Mouse (Mus musculus) Patski (cell line): ENCODE data around the gene Aup1. TPM values are rescaled to one million over a fixed set of nuclear protein-coding genes. Genes with fewer than 3 reads are reported as not detected.

ENCODE experiments used
- ATAC-seq: fragments of 100-300 bp; one replicate; pipeline ENCODE4 v1.8.0; 2021
- CTCF ChIA-PET: fragments of 350-600 bp; sonication (Branson Sonifier 250); formaldehyde crosslinking; loops from one replicate; lab custom pipeline; 2022; ENCODE audit warnings: inconsistent platforms; lab: Charles Lee
- POLR2A ChIA-PET: fragments of 350-600 bp; sonication (Branson Sonifier 250); formaldehyde crosslinking; loops from one replicate; lab custom pipeline; 2022; ENCODE audit warnings: antibody characterized with exemption, inconsistent platforms; lab: Charles Lee
- DNase-seq: peaks from one replicate; pipeline ENCODE4 v3.0.0-alpha.2; 2011; ENCODE audit warnings: low read depth, low spot score
- H3K27me3 ChIP-seq: fragments of 371-371 bp; one replicate; pipeline ENCODE4 v1.5.1; 2021
- CTCF ChIP-seq: fragments of 100-300 bp; IDR thresholded peaks from one replicate; pipeline ENCODE4 v1.5.1; 2021
- in situ Hi-C: fragments of 300-500 bp; cut with MboI; formaldehyde crosslinking; loops from 3 replicates; pipeline ENCODE4 v1.11.1; 2018; ENCODE audit warnings: low pct_unique_long_range_greater_than_20kb, mixed read lengths
- polyA plus RNA-seq: library from polyadenylated mRNA; unstranded; gene quantifications from one replicate; pipeline ENCODE4 v1.2.3, GENCODE M21; 2021

The Aup1 gene
- polyA plus RNA-seq, 1 experiment from 2014 or later, result 160 TPM

DNA sequence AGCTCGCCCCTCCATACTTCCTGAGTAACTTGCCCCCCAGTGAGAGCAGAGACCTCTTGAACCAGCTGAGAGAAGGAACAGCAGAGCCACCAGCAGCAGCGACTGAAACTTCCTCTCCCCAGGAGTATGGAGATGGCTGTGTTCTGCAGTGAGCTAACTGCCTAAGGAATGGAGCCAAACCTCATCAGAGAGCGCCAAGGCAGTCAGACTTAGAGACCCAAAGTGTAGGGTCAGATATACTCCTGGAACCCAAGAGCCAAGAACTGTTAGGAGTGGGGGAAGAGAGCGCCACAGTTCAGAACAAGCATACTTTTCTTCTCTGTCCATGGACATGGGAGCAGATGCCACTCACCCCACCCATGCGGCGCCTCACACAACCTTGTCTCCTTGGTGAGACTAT lies 12.1 kb downstream of the Aup1 start:
- in situ Hi-C loops, result no loop called here
- H3K27me3 ChIP-seq, result peaks cover 43% of the 10 kb centered on the region
- ChIA-PET CTCF (interaction anchor here (1.4 kb wide), 1 partner anchor 12 kb away, joined by 4 read pairs; the partner anchor contains the start of genes Aup1 and Htra2), POLR2A (no interaction called here)
- TF ChIP-seq CTCF, result no peak
- ATAC-seq, result no peak
- no peak for DNase-seq

- ATAC-seq, result no peak
- CTCF ChIA-PET, result no interaction called here
- peaks cover 53% of the 10 kb centered on the region for H3K27me3 ChIP-seq
- in situ Hi-C loops, result no loop called here
- TF ChIP-seq CTCF, result no peak
- no peak for DNase-seq
- POLR2A ChIA-PET, result no interaction called here
Measured at GRCm38 (mm10) chr6:83068221-83068620, 13.9 kb downstream of the Aup1 start.

DNA sequence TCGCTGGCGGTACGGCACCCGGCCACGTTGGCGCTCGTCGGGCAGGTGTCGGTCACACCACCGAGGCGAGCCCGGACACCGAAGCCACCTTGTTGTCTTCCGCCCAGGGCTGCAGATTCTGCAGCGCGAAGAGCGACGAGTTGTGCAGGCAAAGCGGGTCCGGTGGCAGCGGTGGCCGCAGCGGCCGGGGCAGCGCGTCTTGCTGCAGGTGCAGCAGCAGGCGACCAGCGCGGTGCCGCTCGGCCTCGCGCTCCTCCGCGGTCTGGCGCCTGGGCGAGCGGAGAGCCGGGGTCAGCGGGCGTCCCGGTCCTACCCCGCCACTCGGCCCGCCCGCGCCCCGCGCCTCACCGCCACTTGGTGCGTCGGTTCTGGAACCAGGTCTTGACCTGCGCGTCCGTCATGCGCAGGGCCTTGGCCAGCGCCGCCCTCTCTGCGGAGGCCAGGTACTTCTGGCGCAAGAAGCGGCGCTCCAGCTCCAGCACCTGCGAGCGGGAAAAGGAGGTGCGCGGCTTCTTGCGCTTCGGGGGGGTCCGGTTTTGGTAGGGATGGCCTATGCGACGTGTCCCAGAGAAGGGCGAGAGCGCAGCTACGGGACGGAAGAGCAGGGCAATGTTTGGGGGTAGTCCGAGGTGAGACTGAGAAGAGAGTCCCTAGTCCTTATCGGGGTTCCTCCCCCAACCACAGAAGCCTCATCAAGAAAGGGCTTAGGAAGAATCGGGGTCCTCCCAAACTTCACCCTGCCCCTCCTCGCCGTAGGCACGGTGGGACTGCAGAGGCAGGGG lies 14.6 kb downstream of the Aup1 start:
- ATAC-seq, result no peak

DNA sequence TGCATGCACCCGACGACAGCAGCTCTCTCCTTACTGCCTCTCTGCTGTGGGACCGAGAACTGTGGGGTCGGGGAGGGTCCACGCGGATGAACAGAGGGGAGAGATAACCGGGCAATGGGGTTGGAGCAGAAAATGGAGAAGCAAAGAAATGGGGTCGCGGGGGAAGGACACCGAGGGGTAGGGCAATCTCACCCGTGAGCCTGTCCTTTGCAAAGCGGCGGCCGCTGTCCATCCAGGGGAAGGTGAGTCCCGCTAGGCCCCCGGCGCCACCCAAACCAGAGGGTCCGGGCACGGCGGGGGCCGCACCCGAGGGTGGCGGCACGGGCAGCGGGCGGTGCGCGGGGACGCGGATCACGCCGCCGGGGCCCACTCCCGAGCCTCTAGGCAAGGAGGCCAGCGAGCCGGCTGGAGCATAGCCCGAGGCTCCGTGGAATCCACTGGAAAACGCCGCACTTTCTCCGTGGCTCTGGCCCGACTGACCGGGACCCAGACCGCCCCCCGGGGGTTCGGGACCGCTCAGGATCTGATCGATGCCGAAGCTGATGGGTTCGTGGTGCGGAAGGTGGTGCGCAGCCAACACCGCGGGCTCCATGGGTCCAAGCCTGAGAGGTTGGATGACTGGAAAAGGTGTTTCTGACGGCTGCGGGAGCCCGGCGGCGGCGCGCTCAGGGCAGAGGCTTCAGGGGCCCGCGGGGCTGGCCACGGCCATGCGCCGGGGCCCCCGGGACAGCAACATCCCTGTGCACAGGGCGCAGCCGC lies 15.3 kb downstream of the Aup1 start:
- CTCF ChIA-PET, result no interaction called here
- POLR2A ChIA-PET, result interaction anchor here (0.5 kb wide), 1 partner anchor 35 kb away, joined by 4 read pairs; no protein-coding TSS in a partner anchor
- TF ChIP-seq CTCF, result no peak
- no peak for ATAC-seq
- no peak for DNase-seq
- in situ Hi-C loops, result no loop called here
- peaks cover 57% of the 10 kb centered on the region for H3K27me3 ChIP-seq

More for the DNA sequence above, 14.6 kb downstream of the Aup1 start:
- no peak for TF ChIP-seq CTCF
- POLR2A ChIA-PET, result interaction anchor here (0.5 to 0.6 kb wide), 2 partner anchors 8 to 36 kb away, joined by 3 to 4 read pairs; no protein-coding TSS in a partner anchor
- in situ Hi-C loops, result no loop called here
- DNase-seq, result no peak
- CTCF ChIA-PET, result no interaction called here
- H3K27me3 ChIP-seq, result peaks cover 54% of the 10 kb centered on the region

GRCm38 (mm10) chr6:83070247-83070310 lies 15.8 kb downstream of the Aup1 start, which contains the start of gene Tlx2:
TSS of gene Tlx2 (minus strand) at chr6:83070293.
- H3K27me3 ChIP-seq, result peaks cover 57% of the 10 kb centered on the region
- no peak for ATAC-seq
- no peak for DNase-seq
- CTCF ChIA-PET, result no interaction called here
- in situ Hi-C loops, result no loop called here
- POLR2A ChIA-PET, result no interaction called here
- TF ChIP-seq CTCF, result no peak

GRCm38 (mm10) chr6:83070311-83071219 lies 16.2 kb downstream of the Aup1 start:
- peaks cover 57% of the 10 kb centered on the region for H3K27me3 ChIP-seq
- no peak for ATAC-seq
- no peak for TF ChIP-seq CTCF
- in situ Hi-C loops, result no loop called here
- no peak for DNase-seq
- ChIA-PET POLR2A (no interaction called here), CTCF (no interaction called here)

DNA sequence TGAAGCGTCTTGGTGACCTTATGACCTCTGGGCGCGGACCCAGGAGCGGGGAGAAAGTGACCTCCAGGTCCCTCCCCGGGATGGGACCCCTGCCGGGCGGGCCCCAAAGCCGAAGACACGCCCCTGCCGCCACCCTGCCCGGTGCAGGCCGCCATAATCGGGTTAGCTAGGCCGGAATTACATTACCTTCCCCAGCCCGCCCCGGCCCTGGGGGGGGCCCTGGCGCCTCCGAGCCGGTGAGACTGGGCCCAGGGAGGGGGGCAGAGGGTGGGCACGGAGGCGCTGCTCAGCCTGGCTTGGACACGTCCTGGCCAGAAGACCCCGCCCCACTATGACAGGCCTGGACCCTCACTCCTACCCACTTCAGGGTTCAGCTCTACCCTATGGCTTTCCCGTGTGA lies 16.9 kb downstream of the Aup1 start:
- ChIA-PET CTCF (no interaction called here), POLR2A (no interaction called here)
- no peak for ATAC-seq
- in situ Hi-C loops, result no loop called here
- no peak for TF ChIP-seq CTCF
- peaks cover 57% of the 10 kb centered on the region for H3K27me3 ChIP-seq
- no peak for DNase-seq

GRCm38 (mm10) chr6:83074979-83075378 lies 20.7 kb downstream of the Aup1 start:
- TF ChIP-seq CTCF, result no peak
- no peak for ATAC-seq
- DNase-seq, result no peak
- peaks cover 32% of the 10 kb centered on the region for H3K27me3 ChIP-seq
- CTCF ChIA-PET, result interaction anchor here (0.7 to 2.4 kb wide), 4 partner anchors 26 to 78 kb away, joined by 3 to 15 read pairs (median 7); partner anchors contain the start of genes Ccdc142 and Gm42688
- in situ Hi-C loops, result no loop called here
- POLR2A ChIA-PET, result no interaction called here

DNA sequence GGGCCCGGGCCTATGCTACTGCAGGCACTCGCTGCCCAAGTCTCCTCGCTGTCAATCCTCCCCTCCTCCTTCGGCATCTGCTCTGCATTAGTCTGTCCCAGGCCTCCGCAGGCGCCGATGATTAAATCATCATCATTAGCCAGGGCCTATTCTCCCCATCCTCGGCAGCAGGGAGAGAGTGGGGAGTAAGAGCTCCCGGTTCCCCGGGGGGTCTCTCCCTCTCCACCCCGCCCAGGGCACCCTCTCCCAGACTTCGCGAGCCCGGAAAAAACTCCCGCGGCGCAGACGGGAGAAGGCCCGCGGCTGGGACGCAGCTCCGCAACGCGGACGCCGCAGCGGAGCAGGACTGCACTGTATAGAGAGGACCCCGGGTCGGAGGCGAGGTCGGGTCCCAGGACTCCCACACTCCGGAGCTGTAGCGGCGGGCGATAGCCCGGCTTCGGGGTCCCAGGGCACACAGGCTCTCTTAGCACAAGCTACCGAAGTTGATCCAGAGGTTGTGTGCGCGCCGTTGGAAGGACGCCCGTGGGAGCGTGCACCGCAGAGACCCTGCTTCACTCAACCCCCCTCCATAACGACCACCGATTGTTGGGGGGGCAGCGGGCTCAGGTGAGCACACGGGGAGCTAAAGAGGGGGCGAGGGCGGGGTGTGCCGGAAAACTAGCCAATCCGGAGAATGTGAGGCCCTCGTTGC lies 23.5 kb downstream of the Aup1 start, which contains the start of gene Pcgf1:
Gene Pcgf1 (plus strand): TSS at position 240 of the 694 bp plus-strand sequence.
- POLR2A ChIA-PET, result interaction anchor here (1.0 to 1.7 kb wide), 7 partner anchors 18 to 81 kb away, joined by 3 to 7 read pairs (median 3); partner anchors contain the start of genes Aup1, Htra2, Rtkn and Wbp1
- DNase-seq (no peak), ATAC-seq (peak; percentile 51)
- in situ Hi-C loops, result no loop called here
- CTCF ChIA-PET, result interaction anchor here (0.7 to 1.8 kb wide), 7 partner anchors 9 to 87 kb away, joined by 3 to 13 read pairs (median 4); partner anchors contain the start of genes Ccdc142 and Gm42688
- TF ChIP-seq CTCF, result no peak
- H3K27me3 ChIP-seq, result peaks cover 7% of the 10 kb centered on the region
